Mouse (Mus musculus) liver, embryonic 14.5 days (tissue): Measurements from ENCODE around the gene Adcy6. TPM values are rescaled to one million over a fixed set of nuclear protein-coding genes. Genes with fewer than 3 reads are reported as not detected.

ENCODE experiments used
- ATAC-seq: fragments of 200-750 bp; cut with Nextera tagmentation; 2 replicates; pipeline ENCODE4 v1.8.0; 2017; ENCODE audit warnings: moderate number of reproducible peaks, mild to moderate bottlenecking, moderate library complexity; ENCODE audit not compliant: insufficient read depth
- DNase-seq, 3 experiments: peaks; one replicate each; pipeline ENCODE4 v3.0.0-alpha.2; 2012 to 2013; ENCODE audit warnings: low read depth in 3 of 3, low spot score in 3 of 3
- H3K27ac ChIP-seq: fragments of 300-500 bp; sonication (generic); 2 replicates; pipeline ENCODE4 v1.5.1; 2014; ENCODE audit warnings: moderate library complexity, mild to moderate bottlenecking, control low read depth, inconsistent platforms
- H3K27me3 ChIP-seq: fragments of 300-500 bp; sonication (generic); 2 replicates; pipeline ENCODE4 v1.6.1; 2014; ENCODE audit warnings: mild to moderate bottlenecking, low read length, moderate library complexity; ENCODE audit not compliant: control insufficient read depth, insufficient read depth
- H3K36me3 ChIP-seq: fragments of 300-500 bp; sonication (generic); replicated peaks from 2 replicates; pipeline ENCODE4 v1.6.1; 2014; ENCODE audit warnings: low read depth; ENCODE audit not compliant: control insufficient read depth, insufficient read depth
- H3K4me1 ChIP-seq, 2 experiments: fragments of 200-500 bp in 1 of 2; fragments of 300-500 bp in 1 of 2; sonication (generic) in 1 of 2; replicated peaks; 2 replicates each; pipeline ENCODE4 v1.6.1; 2012 to 2014; ENCODE audit warnings: antibody characterized with exemption in 1 of 2, inconsistent platforms in 1 of 2, low read length in 1 of 2; ENCODE audit not compliant: control insufficient read depth in 2 of 2, insufficient read depth in 2 of 2
- H3K4me2 ChIP-seq: fragments of 300-500 bp; sonication (generic); 2 replicates; pipeline ENCODE4 v1.6.1; 2014; ENCODE audit warnings: low read depth, mild to moderate bottlenecking, control low read depth, moderate library complexity
- H3K4me3 ChIP-seq, 2 experiments: fragments of 200-500 bp in 1 of 2; fragments of 300-500 bp in 1 of 2; sonication (generic) in 1 of 2; 2 replicates each; pipeline ENCODE4 v1.5.1; 2012 to 2014; ENCODE audit warnings: low read depth in 2 of 2, low read length in 2 of 2, mild to moderate bottlenecking in 2 of 2, control low read depth in 1 of 2, inconsistent platforms in 1 of 2, moderate library complexity in 1 of 2; ENCODE audit not compliant: insufficient read depth in 1 of 2
- H3K9ac ChIP-seq: fragments of 300-500 bp; sonication (generic); replicated peaks from 2 replicates; pipeline ENCODE4 v1.6.1; 2014; ENCODE audit warnings: mild to moderate bottlenecking, control low read depth, moderate library complexity
- H3K9me3 ChIP-seq: fragments of 300-500 bp; sonication (generic); 2 replicates; pipeline ENCODE4 v1.6.1; 2016; ENCODE audit warnings: low read length, mixed read lengths; ENCODE audit not compliant: control insufficient read depth
- CTCF ChIP-seq: IDR thresholded peaks from 2 replicates; pipeline ENCODE4 v1.5.1; 2016; ENCODE audit warnings: antibody characterized with exemption, low read depth, control low read depth
- EP300 ChIP-seq: IDR thresholded peaks from 2 replicates; pipeline ENCODE4 v1.6.1; 2016; ENCODE audit warnings: antibody characterized with exemption, low read depth
- WGBS: fragments of 180-500 bp; shearing (Covaris S2); extraction: QIAGEN DNeasy Blood & Tissue Kit; methylation state at CpG from one replicate; pipeline ENCODE4 v1.1.7; 2014; ENCODE audit not compliant: insufficient replicate concordance; 5-methylcytosine and 5-hydroxymethylcytosine counted together
- polyA plus RNA-seq, 2 experiments: library from polyadenylated mRNA; depleted of rRNA in 1 of 2; stranded (reverse) in 1 of 2; unstranded in 1 of 2; fragments of >200 nt; fragmentation: Nextera tagmentation in 1 of 2; extraction: Ambion mirVana in 1 of 2; gene quantifications; 2 replicates each; pipeline versions ENCODE4 v1.2.1 to v1.2.3; 2012 to 2014

Gene Adcy6
- polyA plus RNA-seq, 2 experiments = 4.2 to 13.1 TPM

DNA sequence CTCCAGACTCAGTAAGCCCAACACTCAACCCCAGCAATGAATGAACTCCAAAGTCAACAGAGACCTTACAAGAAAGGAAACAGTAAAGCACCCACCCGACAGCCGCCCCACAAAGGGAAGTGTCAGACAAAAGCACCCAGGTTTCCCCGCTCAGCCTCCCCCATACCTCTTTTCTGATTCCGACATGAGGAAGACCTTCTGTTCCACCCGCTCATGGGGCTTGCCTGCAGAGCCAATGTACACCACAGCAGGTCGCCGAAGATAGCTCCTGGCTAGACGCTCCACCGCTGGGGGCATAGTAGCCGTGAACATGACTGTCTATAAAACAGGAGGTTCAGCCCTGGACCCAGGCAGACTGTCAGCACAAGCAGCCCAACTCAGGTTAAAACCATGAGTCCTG, 37.4 kb upstream of the Adcy6 start:
- Histone ChIP-seq H3K27me3 (no peaks in the 10 kb centered on the region), H3K27ac (no peak overlapping the region), H3K9ac (no peak overlapping the region), H3K4me2 (no peak overlapping the region), H3K9me3 (no peaks in the 10 kb centered on the region), H3K4me1 (no peaks in the 10 kb centered on the region), H3K4me3 (no peak overlapping the region), H3K36me3 (peaks cover 63% of the 10 kb centered on the region)
- DNase-seq (no peak), ATAC-seq (no peak)
- TF ChIP-seq EP300 = no peak
- TF ChIP-seq CTCF = no peak
- 82% methylated on average over 10 of the region's 10 CpGs for WGBS

- WGBS = 82% methylated on average over 8 of the region's 8 CpGs
- Histone ChIP-seq H3K4me1 (no peaks in the 10 kb centered on the region), H3K36me3 (peaks cover 57% of the 10 kb centered on the region), H3K4me2 (no peak overlapping the region), H3K9ac (no peak overlapping the region), H3K27ac (no peak overlapping the region), H3K27me3 (no peaks in the 10 kb centered on the region; the same call in 1 of the 2 replicates), H3K9me3 (no peaks in the 10 kb centered on the region), H3K4me3 (no peak overlapping the region)
- ATAC-seq = no peak
- TF ChIP-seq EP300 (no peak), CTCF (no peak)
- no peak for DNase-seq
Measured at GRCm38 (mm10) chr15:98646737-98647136, 36.9 kb upstream of the Adcy6 start.

DNA sequence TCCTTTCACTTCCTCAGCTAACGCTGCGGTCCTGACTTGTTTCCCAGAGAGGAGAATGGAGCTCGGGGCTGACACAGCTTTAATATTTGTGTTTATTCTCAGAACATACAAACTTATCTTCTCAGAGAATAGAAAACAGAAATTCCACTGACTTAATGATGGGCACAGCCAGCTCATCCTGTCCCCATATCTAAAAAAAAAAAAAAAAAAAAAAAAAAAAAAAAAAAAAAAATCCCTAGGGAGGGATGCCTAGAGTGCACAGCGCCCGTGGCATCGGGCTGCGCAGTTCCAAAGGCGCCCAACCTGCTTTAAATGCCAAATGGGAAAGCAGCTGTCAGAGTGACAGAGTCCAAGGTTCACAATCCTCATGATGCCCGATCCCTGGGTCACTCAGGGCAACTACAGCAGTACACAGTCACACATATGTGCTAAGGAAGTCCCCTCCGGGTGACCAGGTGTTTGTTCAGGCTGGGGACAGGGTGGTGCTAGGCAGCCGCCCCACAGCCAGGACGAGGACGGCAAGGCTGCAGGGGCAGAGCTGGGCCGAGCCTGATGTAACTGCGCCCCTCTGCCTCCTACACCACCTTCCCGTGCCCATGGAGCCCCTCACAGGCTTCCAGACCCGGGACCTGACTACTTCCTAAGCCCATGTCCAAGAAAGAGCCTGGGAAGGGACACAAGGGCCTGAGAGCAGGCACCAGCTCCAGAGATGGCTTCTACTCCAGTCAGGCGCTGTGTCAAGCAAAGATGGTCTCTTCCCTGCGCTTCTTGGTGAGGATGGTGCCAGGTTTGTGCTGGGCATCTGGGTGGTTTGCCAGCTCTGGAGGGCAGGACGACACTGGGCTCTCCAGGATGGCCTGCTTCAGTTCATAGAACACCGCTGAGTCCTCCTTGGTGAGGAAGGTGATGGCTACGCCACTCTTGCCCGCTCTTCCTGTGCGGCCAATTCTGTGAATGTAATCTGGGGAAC, 35.5 kb upstream of the Adcy6 start:
- peaks cover 44% of the 10 kb centered on the region for H3K36me3 ChIP-seq
- no peak overlapping the region for H3K4me3 ChIP-seq
- H3K27me3 ChIP-seq = peaks cover 2% of the 10 kb centered on the region; the same call in 1 of the 2 replicates
- ATAC-seq (no peak), DNase-seq (no peak)
- no peaks in the 10 kb centered on the region for H3K9me3 ChIP-seq
- no peak overlapping the region for H3K9ac ChIP-seq
- no peak overlapping the region for H3K4me2 ChIP-seq
- WGBS = 88% methylated on average over 24 of the region's 24 CpGs
- H3K4me1 ChIP-seq = no peaks in the 10 kb centered on the region
- no peak for TF ChIP-seq EP300
- no peak for TF ChIP-seq CTCF
- no peak overlapping the region for H3K27ac ChIP-seq

DNA sequence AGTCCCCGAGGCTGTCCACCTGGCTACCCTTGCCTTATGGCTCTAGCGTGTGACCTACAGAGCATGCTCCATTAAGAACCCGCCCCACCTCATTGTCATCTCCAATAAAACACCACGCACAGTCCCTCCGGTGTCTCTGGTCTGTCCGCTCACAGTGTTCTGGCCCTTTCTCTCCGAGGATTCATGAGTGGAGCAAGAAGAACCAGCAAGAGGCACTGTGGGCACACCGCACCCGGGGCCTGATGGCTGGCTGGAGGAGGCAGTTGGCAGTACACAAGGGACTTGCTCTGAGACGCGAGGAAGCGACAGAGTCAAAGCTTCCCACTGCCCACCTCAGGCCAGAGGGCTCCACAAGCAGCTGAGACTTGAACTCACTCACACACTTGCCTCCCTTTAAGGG, 34.5 kb upstream of the Adcy6 start:
- Histone ChIP-seq H3K27ac (no peak overlapping the region), H3K9ac (no peak overlapping the region), H3K4me3 (no peak overlapping the region), H3K36me3 (peaks cover 34% of the 10 kb centered on the region), H3K9me3 (no peaks in the 10 kb centered on the region), H3K27me3 (peaks cover 4% of the 10 kb centered on the region), H3K4me1 (no peaks in the 10 kb centered on the region), H3K4me2 (no peak overlapping the region)
- 85% methylated on average over 12 of the region's 12 CpGs for WGBS
- TF ChIP-seq EP300 (no peak), CTCF (no peak)
- ATAC-seq (peak; percentile 24; the same call in 1 of the 2 replicates), DNase-seq (no peak)

GRCm38 (mm10) chr15:98640157-98640556, 30.3 kb upstream of the Adcy6 start:
- Histone ChIP-seq H3K27ac (no peak overlapping the region), H3K36me3 (no peaks in the 10 kb centered on the region; the same call in 1 of the 2 replicates), H3K4me3 (no peak overlapping the region), H3K27me3 (peaks cover 34% of the 10 kb centered on the region), H3K4me1 (no peaks in the 10 kb centered on the region), H3K4me2 (no peak overlapping the region), H3K9me3 (no peaks in the 10 kb centered on the region), H3K9ac (no peak overlapping the region)
- DNase-seq (no peak), ATAC-seq (no peak)
- no peak for TF ChIP-seq CTCF
- no peak for TF ChIP-seq EP300
- WGBS = 20% methylated on average over 8 of the region's 8 CpGs
